Mouse (Mus musculus): ENCODE results near the gene Ube2k. TPM values are rescaled to one million over a fixed set of nuclear protein-coding genes. Genes with fewer than 3 reads are reported as not detected.
A peak's percentile ranks its signal among the peaks of the same experiment; 100 is the strongest.
"Not testable (repeated sequence)": the region's sequence is repeated elsewhere in the genome, so short reads cannot be mapped to it uniquely, and the experiment has no call there.

Gene Ube2k
- total RNA-seq (2021) = 100 to 1,000 TPM; 140 to 150 TPM
- long read RNA-seq, full-length matches to known transcripts = 100 of 115 reads
- long read RNA-seq, partial matches to known transcripts = 10 of 115 reads
- long read RNA-seq, other reads (novel, unspliced or antisense) = 5 of 115 reads

DNA sequence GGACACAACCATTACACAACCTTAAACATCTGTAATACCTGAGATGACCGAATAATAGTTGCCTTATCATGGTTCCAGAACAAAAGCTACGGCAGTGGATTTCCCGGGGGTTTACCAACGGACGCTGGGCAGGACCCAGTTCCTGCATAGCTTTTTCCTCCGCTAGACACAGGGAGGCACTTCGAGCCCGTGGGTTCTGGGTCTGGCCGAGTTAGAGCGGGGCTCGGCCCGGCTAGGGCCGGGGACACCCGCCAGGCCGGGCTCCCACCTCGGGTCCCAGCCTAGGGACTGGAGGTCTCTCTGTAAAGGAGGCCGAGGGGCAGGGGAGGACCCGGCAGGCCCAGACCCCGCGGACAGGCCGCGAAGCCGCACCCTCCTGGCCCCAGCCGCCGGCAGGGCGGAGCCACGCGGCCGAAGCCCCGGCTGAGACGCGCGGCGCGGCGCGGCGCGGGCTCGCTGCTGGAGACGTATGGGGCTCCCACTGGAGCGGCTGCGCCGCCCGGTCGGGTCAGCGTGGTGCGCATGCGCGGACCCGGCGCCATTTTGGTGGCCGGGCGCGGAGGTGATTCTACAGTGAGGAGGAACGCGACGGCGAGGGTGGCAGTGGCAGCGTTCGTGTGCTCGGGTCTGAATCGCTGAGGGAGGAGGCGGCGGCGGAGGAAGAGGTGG, at the start of gene Ube2k, which contains the start of gene Smim14:
Ube2k (plus strand) TSS at position 483 of the 669 bp plus-strand sequence.
Smim14 (minus strand) TSS at position 434 of the 669 bp plus-strand sequence.
- DNase-seq (ENCODE audit: low spot score in 2 of 2) = peak; percentile 94 to 96

DNA sequence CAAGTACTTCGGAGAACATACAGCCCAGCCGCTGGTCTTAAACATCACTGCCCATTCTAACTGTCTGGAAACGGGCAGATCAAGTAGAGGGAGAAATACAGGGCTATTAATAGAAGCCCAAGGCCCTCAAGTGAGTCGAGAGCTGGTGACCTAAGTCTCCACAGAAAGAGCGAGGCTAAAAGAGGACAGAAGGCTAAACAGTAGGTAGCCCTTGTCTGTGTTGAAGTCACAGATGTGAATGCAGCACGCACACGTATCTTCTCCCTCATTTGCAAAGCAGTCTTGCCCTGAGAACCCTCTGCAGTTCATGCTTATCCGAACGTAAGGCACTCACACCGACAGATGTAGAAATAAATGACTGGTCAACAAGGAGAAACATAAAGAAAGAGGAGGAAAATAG, 49.7 kb upstream of the Ube2k start:
- DNase-seq (ENCODE audit: low spot score in 2 of 2) = no peak

DNA sequence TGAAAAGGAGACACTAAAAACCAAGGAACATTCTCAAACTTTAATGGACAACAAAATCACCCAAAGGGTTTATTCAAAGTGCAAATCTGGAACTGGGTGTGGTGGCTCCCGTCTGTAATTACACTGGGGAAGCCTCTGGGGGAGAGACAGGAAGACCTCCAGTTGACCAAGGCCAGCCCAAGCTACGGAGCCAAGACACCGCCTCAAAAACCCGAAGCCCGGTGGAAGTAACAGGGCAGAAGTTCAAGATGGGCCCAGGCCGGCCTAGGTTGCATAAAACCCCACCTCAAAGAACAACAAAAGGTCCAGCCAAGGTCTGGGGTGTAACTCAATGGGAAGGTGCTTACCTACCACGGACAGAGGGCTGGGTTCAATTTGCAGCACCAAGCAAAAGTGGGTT, 48.3 kb upstream of the Ube2k start:
- DNase-seq (ENCODE audit: low spot score in 2 of 2) = no peak

DNA sequence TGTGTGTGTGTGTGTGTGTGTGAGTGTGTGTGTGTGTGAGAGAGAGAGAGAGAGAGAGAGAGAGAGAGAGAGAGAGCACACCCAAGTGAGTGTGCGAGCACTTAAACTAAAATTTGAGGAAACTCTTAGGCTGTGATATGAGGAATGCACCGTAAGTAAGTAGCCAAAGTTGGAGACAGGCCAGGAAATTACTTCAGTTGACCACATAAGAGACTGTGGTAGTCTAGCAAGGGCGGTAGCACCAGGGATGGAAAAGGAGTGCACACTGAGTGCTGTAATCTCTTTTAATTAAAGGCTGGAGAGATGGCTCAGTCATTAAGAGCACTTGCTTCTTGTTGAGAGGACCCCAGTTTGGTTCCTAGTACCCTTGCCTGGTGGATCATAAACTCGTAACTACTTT, 47.2 kb upstream of the Ube2k start:
- no peak for DNase-seq (ENCODE audit: low spot score in 2 of 2)

DNA sequence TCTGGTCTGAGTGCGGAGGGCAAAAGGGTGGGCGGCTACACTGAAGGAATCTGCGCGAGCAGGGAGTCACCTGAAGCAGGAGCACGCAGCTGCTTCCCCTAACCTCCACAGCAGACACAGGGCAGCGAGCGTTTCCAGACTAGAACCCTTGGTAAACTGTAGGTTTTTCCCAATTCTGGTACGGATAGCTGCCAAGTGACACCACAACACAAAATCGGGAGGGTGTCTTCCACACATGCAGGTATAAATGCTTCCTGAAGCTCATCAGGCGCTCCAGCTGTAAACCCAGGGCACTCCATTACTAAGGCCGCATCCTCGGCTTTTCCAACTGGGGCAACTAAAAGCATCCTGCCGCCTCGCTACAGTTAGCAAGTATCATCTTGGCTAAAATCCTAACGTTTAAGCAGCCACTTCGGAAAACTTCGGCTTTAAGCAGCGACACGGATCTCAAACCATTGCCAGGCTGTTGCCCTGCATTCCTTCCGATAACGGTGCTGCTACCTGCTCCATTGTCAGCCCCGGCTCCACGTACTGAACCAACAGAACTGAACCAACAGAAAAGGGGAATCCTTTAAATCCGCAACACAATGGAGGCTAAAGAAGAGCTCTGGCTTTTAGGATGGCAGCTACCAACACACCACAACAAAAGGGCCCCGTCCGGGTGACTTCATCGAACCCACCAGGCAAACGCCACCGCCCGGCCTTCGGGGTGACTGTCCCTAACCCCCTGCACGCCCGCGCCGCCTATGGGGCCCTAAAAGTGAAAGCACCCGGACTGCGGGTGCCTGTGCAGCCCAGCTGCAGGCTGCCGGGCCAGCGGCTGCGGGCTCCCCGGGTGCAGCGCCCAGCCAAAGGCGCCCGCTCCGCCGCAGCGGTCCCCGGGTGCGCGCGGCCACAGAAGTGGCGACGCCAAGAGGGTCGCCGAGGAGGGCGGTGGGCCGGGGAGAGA, 45.0 kb upstream of the Ube2k start:
- peak; percentile 65 to 77 for DNase-seq (ENCODE audit: low spot score in 2 of 2)

DNA sequence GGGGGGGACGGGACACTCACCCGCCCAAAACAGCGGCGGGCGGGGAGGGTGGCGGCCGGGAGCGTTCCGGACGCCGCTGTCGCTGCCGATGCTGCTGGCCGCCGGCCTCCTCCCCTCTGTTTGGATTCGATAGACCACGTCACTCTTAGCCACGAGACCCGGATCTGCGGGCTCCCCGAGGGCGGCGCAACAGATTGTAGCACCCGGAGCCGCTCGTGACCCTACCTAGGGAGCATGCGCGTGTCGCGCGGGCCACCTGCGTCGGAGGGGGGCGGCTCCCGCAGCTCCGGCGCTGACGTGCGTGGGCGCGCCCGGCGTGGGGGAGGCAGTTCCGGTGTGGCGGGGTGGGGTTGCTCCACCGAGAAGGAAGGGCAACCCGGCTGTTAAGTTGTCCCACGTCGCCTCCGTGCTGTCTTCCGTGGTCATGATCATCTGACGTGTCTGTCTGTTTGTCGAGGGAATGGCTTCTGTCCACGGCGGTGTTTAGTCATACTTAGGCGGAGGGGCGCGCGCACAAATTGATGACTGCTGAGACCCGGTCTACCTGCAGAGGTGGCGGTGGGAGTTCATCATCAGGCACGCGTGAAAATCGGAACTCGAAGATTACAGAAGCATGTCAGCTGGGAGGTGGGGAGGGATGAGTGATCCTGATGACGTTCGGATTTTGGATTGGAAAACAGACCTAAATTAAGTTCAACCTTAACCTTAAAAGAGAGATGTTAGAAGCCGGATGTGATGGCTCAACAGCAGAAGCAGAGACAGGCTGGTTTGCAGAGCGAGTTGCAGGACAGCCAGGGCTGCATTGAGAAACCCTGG, 44.1 kb upstream of the Ube2k start, which contains the start of gene Gm43552:
Gm43552 (minus strand) TSS at position 118 of the 816 bp plus-strand sequence.
- DNase-seq (ENCODE audit: low spot score in 2 of 2) = peak; percentile 90 to 93

DNA sequence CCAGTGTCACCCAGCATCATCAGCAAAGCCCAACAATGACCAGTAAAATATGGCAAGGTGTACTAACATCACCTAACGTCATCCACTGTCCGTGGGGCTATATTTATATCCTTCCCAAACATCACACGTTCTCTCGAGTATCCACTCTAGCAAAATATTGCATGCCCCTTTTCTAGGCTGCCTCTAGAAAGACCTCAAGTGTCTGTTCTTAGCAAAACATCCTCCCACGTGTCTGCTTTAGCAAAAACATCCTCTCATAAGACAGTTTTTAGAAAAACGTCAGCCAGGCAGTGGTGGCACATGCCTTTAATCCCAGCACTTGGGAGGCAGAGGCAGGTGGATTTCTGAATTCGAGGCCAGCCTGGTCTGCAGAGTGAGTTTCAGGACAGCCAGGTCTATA, 36.8 kb upstream of the Ube2k start:
- no peak for DNase-seq (ENCODE audit: low spot score in 2 of 2)

DNA sequence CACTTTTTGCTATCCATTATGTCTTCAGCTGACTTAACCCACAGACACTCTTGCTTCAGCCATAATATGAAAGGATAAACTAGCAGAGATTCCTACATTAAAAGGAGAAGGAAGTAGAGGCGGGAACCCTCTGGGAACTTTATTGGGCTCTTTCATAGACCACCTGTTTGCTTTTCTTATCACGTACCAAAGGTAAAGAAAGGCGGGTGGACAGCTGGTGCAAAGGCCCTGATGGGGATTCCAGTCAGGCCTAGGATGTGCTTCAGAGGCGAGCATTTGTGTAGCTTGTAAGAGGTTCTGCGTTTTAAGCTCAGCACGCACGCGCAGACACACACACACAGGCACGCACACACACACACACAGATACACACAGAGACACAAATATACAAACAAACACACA, 35.6 kb upstream of the Ube2k start:
- DNase-seq (ENCODE audit: low spot score in 2 of 2) = no peak

DNA sequence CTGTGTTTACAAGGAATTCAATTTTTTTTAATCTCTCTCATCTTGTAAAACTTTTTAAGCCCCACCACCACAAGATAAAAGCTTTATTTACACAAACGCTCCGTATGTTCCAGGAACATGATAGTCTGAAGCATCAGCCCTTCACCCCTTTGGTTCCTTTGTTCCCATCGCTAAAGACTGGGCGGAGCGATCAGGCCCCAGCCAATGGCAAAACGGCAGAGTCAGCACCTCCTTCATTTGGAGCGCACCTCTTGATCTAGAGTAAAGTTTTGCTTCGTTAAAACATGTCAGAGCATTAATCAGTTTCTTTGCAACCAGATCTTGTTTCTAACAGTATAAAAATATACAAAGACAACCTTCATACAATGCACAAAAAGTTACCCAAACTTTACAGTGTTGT, 31.2 kb upstream of the Ube2k start:
- no peak for DNase-seq (ENCODE audit: low spot score in 2 of 2)

DNA sequence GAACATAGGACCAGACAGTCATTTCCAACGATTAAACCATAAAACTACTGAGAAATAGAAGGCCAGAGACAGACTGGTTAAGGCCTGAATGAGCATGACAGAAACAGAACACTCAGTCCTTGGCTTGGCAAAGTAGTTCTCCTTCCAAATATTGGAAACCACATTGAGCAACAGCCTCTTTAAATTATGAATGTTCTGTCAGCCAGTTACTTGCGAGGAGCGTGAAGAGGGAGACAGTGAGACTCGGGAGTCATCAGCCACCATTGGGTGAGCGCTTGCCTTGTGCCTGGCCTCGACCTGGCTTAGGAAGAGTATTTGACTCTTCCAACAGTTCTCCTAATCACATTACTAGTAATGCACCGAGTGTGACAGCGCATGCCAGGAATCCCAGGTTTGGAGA, 28.6 kb upstream of the Ube2k start:
- DNase-seq (ENCODE audit: low spot score in 2 of 2) = no peak

DNA sequence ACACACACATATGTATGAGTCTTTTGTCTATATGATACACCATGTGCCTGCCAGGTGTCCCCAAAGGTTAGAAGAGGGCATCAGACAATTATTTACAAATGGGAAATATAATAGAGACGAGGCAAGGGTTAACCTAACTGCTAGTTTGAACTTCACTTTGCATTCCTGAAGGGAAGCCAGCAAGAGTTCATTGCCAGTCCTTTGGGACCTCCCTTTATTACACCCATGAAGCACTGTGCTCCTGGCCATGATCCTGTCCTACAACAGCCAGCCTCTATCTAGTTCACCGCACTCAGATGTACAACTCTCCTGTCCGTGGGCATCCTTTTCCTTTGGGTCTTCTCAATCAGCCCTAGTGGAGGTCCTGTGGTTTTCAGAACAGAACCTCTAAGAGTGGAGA, 23.5 kb upstream of the Ube2k start:
- no peak for DNase-seq (ENCODE audit: low spot score in 2 of 2)

DNA sequence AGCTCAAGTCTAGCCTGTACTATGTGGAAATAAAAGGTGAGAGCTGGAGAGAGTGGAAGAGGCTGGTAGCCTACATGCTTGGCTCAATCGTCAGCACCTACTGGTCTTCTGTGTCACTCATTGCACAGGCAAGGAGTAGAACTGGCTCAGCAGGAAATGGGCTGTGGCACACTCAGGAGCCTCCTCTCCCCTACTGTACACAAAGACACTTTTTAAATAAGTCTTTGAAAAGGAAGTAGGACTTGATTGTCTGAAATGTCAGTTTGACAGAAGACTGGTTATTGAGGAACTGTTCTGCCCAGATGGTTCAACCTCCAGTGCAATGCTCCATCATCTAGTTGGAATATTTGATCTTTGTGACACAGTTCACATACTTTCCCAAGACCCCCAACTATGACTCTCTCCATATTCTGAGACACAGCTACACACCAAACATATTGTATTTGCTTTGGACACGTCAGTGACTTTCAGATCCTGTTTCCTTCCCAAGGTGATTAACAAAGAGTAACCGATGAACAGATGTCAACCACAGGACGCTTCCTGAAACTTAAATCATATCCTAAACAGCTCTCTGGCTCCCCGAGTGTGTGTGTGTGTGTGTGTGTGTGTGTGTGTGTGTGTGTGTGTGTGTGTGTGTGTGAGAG, 22.3 kb upstream of the Ube2k start:
- no peak for DNase-seq (ENCODE audit: low spot score in 2 of 2)

DNA sequence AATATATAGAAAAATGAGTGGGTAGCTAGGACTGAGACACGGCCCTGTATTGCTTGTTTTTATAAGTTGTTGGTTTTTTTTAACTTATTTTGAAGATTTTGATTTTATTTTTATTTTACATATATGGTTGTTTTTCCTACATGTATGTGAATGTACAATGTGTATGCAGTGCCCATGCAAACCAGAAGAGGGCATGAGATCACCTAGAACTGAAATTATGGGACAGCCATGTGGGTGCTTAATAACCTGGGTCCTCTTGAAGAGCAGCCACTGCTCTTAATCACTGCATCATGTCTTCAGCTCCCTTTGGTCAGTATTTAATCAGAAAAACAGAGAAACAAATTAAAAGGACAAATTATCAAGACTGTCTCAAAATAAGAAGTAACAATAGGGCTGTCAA, 15.2 kb upstream of the Ube2k start:
- DNase-seq (ENCODE audit: low spot score in 2 of 2) = no peak

DNA sequence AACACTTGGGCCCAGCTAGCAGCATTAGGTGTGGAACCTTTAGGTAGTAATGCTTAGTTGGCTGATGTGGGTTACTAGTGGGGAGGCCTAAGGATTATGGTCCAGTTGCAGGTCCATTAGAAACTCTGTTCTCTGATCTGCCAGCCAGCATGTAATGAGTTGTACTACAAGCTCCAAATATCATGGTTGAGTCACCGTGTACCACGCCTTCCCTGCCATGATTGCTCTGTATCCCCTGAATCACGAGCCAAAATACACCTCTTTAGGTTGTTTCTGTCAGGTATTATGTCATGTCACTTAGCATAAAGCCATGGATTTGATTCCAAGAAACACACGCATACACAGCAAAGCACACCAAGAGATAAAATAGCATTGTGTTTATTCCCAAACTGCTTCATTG, 12.2 kb upstream of the Ube2k start:
- DNase-seq (ENCODE audit: low spot score in 2 of 2) = no peak

DNA sequence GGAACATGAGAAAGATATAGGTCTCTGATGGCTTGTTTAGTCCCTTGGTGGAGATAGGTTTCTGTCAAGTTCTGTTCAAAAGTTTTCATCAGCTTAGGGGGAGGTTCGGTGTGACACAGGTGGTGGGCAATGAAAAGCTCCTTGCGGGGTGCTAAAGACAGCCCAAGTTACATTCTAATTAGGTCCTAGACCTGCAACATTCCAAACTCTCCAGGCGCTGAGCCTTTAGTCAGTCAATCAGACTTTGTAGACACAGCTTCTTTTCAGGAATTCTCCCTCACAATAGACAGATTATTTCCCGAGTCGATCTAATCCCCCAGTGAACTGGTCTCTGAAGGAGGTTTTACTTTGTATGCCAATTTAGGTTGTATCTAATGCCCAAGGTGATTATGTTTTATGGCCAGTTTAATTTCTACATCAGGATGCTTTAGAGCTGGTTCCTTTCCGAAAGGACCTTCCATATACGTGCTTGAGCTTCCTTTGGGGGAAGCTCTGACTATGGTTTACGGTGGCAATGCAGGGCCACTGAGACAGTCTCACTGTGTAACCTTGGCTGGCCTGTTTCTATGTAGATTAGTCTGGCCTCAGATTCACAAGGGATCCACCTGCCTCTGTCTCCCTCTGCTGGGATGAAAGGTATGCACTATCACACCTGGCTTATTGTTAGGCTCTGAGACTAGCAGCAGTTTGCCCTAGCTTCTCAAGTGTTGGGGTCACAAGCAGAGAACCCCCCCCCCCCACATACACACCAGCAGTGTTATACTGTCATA, 11.2 kb upstream of the Ube2k start:
- DNase-seq (ENCODE audit: low spot score in 2 of 2) = no peak

DNA sequence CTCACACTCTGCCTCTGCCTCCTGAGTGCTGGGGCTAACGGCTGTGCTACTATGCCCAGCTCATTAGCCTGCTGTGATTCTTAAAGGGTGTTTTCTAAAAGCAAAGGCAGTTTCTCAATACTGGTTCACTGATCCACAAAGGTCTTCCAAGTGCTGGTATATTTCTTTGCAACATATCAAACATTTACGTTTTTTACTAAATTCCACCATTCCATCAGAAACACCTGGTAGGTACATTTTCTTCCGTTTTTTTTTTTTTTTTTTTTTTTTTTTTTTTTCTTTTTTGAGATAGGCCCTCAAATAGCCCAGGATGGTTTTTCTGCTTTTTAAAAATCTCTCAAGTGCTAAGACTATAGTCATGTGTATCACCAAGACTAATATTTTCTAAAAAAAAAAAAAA, 5.8 kb upstream of the Ube2k start:
- DNase-seq (ENCODE audit: low spot score in 2 of 2) = no peak

DNA sequence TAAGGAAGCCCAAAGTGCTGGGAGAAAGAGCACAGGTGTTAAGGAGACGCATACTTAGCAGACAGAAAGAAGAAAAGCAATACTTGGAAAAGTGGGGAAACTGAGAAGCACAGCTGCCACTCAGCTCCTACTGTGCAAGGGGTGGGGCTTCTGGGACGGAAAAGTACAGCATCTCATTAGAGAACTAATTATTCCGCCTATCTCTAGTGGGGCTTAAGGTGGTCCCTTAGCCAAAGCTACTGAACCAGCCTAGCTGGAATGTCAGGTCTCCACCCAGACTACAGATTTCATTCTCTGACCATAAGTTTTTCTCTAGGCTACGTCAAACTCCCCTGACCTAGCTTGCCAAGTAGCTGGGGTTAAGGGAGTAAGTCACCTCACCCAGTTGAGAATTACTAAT, 2.5 kb upstream of the Ube2k start:
- DNase-seq (ENCODE audit: low spot score in 2 of 2) = no peak

DNA sequence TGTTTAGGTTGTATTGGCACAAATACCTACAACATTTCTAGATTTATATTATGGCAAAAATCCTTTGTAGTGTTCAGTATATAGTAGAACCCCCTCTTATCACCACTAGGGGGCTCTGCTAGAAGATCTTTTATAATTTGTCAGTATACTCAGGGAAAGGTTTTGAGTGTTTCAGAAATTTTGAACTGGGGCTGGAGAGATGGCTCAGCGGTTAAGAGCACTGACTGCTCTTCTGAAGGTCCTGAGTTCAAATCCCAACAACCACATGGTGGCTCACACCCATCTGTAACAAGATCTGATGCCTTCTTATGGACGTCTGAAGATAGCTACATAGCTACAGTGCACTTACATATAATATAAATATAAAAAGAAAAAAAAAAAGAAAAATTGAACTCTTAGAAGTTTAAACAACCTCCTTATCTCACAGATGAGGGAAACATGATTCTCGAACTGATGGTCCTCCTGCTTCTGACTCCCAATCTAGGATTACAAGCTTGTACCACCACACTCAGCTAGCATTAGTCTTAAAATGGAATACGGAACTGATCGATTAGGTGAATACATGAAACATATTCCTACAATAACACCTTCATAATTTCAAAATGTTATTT, 1.5 kb upstream of the Ube2k start:
- DNase-seq (ENCODE audit: low spot score in 2 of 2) = peak in 1 of 2 experiments; percentile 37

DNA sequence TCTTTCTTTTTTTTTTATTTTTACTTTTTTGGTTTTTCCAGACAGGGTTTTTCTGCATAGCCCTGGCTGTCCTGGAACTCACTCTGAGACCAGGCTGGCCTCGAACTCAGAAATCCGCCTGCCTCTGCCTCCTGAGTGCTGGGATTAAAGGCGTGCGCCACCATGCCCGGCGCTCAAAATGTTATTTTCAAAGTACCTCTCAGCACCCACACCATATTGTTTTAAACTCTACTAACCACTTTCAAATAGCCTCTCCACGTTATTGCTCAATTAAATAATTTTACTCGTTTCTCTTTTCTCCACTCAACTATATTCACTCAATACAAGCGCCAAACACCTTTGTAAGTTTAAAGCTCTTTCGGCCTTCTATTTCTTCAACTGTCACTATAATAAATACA, 966 bp upstream of the Ube2k start:
- not testable (repeated sequence) for DNase-seq (ENCODE audit: low spot score in 2 of 2)

Data from layer of hippocampus, postnatal 10 days (tissue).